Mouse (Mus musculus) adrenal gland, adult 2 months (tissue): Measurements from ENCODE around the gene E2f8. TPM values are rescaled to one million over a fixed set of nuclear protein-coding genes. Genes with fewer than 3 reads are reported as not detected.

Source experiments
- DNase-seq: peaks from one replicate; pipeline ENCODE4 v3.0.0; 2021
- long read RNA-seq: library from polyadenylated mRNA; stranded (forward); transcript quantifications from one replicate; pipeline ENCODE4 v2.0.0, GENCODE M21; 2021
- polyA plus RNA-seq: library from polyadenylated mRNA; depleted of rRNA; stranded (reverse); fragments of >200 nt; gene quantifications from 2 replicates; pipeline ENCODE4 v1.2.3, GENCODE M21; 2012; rRNA removed
- total RNA-seq, 2 experiments: library from RNA; stranded (reverse); gene quantifications; 2 replicates each; pipeline ENCODE4 v1.2.3; 2021

Gene E2f8
- 1 to 10 TPM in 1 of 2 experiments, under 1 TPM in 1; 0.55 to 1.2 TPM for total RNA-seq
- 0.51 and 0.66 TPM in 2 replicates for polyA plus RNA-seq
- long read RNA-seq, result 0 reads

DNA sequence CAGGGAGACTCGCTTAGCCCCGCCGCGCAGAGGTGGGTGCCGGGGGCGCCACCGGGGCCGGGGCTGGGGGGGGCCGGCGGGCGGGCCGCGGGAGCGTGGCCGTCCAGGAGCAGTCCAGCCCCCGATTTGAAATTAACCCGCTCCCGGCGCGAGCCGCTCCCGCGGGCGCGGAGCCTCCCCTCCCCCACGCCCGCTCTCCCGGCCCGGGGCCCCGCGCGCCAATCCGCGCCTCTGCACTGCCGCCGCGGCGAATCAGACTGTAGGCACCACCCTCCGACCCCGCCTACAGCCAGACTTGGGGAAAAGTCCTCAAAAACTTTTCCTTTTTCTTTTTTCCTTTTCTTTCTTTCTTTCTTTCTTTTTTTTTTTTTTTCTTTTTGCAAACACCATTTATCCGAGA, at the start of gene E2f8:
E2f8 (minus strand) TSS at position 111 of the 400 bp plus-strand sequence.
- DNase-seq, result peak; percentile 89

DNA sequence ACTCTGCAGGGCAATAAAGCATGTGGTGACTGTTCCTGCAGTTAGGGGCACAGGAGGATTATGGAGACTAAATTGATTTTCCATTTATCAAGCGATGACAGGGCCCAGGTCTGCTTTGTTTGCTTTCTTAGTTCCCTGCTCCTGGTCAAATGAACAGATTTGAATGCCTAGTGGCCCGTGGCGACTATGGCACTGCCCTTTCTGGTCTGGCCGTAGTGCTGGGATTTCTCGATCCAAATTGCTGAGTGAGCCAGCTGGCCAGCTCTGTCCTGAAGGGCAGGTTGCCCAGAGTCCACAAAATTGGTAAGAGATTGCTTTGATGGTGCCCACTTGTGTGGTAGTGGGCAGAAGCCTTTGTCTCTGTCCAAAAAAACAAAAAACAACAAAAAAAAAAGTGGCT, 49.0 kb upstream of the E2f8 start:
- DNase-seq, result peak; percentile 29

DNA sequence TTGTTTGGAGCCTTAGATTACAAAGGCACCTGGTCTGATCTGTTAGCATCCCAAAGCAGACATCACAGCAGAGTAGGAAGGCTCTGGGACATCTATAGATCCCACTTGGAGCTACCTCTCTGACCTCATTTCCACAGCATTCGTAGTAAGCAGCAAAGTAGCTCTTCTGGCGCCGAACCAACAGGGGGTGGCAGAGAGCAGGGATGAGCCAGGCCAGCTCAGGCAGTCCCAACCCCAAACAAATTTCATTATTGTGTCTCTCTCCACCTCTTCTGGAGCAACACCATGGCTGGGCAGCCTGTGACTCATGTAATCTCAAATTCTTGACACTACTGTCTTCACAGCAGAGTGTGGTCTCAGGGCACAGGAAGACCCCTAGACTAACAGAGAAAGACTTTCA, 47.0 kb upstream of the E2f8 start:
- DNase-seq, result peak; percentile 69

DNA sequence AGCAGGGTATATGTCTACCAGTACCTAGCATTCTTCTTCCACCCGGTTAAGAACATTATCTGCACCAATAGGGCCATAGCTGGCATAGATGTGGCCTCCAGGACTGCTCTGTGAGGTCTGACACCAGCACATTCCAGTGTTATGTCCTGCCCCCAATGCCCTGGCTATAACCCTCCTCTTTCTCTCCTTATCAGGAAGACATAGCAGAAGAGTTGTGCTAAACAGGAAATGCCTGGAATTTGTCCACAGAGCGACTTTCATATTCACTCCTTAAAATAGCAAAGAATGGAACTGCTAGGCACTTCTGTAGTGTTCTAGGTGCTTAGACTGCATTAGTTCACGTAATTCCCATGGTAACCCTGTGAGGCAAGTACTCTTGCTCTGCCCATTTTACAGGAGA, 43.8 kb upstream of the E2f8 start:
- no peak for DNase-seq

DNA sequence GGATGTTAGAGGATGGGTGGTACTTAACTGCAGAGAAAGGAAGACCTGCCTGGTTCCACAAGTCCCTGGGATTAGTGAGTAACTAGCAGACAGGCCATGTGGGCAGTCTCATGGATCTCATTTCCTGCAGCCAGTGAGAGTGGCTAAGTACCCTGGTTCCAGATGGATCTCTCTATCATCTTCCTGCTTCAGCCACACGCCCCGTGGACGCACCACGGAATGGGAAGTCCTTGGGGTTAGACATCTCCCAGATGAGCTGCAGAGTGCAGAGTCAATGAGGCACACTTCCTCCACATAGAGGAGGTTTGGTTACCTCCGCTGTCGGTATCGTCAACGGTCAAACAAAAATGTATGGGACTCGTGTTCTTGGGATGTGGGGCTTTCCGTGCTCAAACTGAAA, 42.2 kb upstream of the E2f8 start:
- DNase-seq, result no peak

DNA sequence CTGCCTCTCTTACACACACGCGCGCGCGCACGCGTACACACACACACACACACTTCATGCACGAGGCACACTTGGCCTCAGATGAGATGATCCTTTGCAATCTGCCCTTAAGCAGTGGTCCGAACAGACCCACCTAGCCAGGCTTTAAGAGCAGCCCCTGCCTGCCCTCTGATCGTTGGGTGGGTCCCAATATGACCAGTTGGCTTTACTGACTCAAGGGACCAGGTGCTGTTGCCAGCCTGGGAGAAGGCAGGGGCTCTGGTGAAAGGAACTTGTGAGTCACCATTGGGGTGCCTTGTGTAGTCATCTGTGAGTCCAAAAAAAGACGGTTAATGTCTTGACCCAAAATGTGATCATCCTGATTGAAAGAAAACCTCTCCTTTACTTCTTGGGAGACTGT, 37.0 kb upstream of the E2f8 start:
- no peak for DNase-seq

DNA sequence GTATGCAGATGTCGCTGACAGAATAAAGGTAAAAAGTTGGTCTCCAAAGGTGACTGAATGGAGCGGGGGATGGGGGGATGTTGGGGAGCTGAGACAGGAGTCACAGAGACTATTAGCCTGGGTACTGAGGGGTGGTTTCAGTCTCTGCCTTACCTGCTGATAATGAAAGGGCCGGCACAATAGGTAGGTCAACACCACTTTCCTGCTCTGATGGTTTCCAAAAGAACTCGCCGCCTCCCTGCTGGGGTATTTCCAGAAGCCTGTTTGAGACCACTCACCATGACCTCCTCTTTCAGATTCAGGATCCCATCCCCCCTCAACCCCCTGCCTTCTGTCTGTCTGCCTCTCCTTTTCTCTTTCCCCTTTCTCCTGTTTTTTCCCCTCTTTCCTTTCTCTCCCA, 36.6 kb upstream of the E2f8 start:
- no peak for DNase-seq

DNA sequence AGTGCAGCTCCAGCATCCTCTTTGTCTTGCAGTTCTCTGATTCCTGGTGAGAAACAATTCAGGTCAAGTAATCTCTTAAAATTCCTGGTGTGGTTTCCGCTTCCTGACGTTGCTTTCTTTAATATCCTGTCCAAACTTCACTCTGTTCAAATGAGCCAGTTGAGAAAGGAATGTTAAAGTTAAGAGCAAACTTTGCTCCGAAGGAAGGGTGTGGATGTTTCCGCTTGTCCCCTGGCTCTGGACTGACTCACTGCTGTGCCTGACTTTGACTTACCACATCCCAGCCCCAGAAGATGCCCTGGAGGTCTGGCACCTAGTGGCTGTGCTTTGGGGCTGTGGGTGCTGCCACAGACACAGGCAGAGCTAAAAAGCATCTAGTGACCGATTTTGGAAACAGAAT, 36.1 kb upstream of the E2f8 start:
- DNase-seq, result no peak

DNA sequence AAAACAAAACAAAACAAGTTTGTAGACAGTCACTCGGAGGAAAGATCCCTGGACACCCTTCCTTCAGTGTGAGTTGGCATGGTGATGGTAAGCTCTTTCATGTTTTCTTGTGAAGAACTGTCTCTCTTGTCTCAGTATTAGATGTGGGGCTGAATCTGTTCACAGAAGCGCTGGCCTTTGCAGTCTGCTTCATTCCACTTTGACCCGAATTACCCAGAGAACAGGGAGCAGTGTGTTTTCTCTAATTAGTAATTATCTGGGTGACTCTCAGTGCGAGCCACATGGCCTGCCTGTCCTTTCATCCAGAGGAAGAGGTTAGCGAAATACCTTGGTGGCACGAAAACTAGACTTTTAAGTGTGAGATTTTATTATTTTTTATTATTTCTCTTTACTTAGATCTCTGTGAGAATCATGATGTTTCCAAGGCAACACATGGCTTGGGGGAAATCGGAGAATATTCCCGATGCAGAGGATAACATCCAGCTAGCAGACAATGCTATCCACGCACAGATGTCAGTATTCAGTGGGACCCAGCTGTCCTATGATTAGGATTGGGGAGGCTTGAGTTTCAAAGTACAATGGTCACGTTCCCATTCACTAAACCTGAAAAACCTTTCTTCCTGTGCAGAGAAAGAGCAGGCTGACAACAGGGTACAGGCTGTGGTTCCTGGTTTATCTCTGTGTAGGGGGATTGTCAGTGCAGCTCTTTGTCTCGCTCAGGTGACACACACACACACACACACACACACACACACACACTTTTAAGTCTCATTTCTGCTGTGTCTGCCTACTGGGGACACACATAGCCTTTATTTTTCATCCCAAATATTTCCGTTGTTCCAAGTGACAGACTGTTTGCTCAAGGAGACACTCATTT, 33.5 kb upstream of the E2f8 start:
- DNase-seq, result no peak

DNA sequence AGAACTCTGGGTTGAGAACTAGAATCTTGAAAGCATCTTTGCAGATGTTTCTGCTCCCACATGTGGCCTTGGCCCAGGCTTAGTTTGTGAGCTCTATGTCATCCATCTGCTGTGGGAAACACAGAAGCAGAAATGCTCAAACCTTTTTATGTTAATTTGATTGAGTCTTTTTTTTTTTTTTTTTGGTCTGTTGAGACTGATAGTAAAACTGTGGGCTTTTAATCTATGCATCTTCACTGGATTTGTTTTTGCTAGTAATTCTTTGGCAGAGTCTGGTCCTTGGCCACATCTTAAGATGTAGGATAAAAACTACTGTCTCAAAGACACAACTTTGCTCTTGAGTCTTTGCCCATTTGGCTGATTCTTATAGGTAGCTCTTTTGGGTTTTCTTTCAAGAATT, 29.8 kb upstream of the E2f8 start:
- no peak for DNase-seq

DNA sequence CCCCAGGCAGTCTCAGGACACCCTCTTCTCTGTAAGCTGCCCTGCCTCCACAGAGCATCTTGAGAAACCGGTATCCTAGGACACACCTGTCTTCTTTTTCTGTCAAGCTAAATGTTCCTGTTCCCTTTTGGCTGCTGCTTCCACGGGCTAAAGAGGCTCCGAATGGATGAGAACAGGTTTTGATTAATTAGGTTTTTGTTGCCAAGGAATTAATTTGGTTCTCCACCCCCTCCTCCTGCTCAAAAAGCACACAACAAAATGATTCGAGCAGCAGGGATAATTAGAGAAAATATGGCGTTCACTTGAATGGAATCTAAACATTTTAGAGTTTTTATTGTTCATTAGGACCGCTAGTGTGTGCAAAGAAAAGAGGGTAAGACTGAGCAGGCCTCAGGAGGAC, 28.9 kb upstream of the E2f8 start:
- no peak for DNase-seq

DNA sequence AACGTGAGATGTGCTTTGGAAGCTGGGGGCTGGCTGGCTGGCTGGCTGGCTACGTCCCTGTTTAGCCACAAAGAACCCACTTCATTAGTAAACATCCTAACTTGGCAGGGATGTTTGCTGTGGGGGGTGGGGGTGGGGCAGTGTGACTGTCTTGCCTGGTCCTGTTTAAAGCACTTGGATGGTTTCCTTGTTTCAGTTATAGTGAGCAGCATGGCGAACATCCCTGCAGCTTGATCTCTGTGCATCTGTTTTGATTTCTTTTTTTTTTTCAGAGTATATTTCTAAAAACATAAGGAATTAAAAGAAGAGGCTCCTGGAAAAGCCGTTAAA, 27.9 kb upstream of the E2f8 start:
- no peak for DNase-seq

DNA sequence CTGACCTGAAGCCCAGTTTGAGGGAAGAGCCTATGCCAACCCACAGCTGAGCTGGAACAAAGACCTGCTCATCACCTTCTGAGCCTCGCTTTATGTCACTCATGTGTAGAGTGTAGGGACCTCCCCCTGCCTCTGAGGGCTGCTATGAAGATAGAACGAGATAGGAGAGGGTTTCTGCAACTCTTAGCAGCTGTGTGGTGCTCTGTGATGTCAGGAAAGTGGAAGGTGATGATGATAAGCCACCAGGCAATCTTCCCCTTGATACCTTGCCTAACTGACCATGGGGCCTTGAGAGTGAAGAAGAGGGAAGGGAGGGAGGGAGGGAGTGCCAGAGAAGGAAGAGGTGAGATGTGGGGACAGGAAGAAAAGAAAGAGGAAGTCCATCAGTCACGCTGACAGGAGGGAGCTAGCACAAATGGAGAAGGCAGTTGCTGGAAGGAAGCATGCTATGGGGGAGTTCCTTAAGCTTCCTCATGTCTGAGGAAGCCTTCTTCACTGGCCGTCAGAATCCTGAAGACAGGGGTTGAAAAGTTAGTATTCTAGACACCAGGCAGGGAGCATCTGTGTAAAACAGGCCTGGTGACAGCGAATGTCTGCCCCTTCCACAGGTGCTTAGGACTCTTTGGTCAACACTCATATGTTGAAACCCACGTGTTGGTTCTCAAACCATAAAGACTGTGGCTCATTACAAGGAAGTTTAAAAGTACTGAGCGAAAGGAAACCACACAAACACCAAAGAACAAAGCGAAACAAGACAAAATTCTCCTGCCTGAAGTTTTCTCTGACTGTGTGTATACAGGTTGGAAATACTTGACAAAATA, 27.3 kb upstream of the E2f8 start, which contains the start of gene Nav2:
Nav2 (plus strand) TSS at position 196 of the 821 bp plus-strand sequence.
- no peak for DNase-seq

DNA sequence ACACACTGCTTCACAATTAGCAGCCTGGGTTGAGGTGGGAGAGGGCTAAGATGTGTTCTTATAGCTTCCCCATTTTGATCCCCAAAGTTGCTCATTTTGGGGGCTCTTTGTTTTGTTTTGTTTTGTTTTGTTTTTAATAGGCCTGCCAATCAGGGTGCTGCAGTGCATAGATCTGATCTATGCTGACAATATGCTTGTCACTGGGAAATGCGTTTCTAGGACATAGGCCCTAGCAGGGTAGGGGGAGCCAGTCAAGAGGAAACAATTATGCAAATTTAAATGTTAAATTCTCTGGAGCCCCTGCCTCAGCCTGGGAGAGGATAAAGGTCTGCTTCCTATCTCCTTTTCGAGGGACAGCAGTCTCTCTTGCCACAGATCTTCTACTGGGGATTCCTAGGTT, 21.1 kb upstream of the E2f8 start:
- DNase-seq, result no peak

DNA sequence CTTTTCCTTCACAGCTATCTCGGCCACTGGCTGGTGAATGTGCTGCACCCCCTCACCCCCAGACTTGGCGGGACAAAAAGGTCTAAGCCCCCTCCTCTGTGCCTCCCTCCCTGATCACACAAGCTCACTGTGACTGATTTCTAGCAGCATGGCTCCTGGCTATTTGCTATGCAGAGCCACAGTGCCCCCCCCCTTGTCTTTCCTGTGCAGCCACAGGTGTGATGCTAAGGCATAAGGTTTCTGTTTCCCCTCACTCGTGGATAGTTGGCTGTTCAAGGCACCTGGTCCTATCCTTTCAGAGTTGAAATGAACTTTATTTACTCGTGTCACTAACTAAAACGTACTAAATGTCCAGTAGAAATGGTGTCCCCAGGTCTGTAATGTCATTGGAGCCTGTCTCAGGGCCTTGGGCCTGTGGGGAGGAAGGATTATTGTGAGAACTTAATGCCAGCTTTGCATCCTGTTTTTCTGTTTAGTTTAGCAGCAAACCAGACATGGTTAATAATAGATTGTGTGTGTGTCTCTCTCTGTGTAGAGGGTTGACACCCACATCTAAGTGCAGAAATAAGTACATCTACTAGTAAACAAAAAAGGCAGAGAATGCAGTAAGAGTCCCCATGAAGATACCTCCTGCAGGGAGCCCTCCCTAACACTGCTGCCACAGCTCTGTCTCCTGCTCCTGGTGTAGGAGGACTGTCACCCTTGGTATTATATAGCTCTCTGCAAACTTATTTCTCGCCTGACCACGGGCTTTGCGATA, 19.2 kb upstream of the E2f8 start:
- no peak for DNase-seq

DNA sequence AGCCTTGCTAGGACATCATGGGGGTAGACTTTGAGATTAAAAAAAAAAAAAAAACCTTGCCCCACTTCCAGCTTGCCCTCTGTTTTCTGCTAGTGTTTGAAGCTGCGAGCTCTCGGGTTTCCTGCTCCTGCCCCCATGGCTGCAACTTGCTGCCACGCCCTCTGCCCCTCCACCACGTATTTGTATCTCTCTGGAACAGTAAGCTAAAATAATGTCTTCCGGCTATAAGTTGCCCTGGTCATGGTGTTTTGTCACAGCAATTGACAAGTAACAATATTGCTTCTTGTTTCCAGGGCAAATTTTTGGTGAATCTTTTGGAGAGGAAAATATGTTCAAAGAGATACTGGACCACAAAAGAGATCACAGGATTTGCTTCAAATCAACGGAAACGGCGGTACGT, 17.0 kb upstream of the E2f8 start:
- no peak for DNase-seq

DNA sequence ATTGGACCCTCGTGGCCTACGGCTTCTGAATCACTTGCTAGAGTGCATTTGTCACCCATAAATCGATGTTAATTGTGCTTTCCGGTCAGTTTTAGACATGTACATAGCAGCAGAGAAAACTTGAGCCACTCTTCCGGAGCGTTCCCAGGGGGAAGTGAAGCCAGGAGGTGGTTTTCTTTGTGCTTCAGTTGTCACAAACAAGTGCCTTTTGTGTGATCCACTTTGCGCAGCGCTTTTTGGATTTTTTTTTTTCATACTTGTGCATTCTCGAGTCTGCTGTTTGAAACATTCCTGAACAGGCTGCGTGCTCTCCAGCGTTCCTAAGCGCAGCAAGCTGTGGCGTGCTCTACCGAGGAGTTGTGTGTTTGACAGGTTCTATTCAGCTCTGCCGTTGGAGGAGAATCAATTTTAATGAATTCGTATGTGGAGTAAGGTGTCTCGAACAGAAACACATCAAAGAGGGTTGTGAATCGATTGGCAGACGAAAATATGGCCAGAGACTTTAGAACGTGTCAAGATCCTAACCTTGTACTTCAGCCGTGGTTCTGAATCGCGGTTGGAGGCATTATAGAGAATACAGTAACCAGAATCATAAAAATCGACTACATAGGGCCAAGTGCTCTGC, 16.3 kb upstream of the E2f8 start:
- no peak for DNase-seq

DNA sequence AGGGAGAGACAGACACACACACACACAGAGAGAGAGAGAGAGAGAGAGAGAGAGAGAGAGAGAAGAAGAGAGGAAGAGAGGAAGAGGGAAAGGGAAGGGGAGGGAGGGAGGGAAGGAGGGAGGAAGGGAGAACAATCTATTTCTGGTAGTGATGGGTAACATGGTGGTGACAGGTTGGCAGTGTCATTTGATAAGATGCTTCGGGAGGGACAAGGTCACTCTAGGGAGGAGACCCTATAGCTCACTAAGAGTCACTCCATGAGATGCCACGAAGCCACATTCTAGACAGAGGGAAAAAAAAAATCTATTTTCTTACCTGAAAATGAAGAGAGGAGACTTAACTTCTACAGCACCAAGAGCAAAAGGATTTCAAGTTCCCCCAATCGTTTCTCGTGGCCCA, 14.7 kb upstream of the E2f8 start:
- no peak for DNase-seq

DNA sequence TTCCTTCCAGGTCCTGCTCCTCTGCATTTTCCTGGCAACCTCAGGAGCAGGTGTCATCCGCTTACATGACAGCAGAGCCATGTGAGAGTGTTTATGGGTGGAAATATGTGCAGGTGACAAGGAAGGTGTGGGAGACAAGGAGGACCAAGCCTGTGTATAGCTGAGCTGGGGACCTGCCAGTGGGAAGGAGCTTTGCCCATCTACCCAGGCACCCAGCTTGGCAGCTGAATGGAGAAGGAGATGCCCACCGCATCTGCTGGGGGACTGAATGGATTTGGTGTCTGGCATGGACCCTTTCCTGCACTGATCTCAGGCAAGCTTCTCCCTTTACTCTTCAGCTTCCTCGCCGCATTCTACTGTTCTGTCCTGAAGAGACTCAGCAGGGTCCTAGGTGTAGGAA, 14.1 kb upstream of the E2f8 start:
- DNase-seq, result no peak

DNA sequence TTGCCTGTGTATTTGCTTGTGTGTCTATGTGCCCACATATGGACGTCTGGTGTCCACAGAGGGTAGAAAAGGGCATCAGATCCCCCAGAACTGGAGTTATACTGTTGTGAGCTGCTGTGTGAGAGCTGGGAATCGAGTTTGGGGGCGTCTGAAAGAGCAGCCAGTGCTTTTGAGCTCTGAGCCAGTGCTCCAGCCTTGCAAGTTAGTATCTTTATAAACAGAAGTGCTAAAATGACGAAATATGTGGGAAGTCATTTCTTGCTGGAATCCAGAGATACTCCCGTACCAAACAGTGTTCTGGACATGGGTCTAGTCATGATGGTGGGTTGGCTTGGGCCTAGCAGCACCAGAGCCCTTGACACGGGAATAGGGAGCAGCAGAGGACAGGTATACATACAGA, 13.4 kb upstream of the E2f8 start:
- DNase-seq, result no peak

DNA sequence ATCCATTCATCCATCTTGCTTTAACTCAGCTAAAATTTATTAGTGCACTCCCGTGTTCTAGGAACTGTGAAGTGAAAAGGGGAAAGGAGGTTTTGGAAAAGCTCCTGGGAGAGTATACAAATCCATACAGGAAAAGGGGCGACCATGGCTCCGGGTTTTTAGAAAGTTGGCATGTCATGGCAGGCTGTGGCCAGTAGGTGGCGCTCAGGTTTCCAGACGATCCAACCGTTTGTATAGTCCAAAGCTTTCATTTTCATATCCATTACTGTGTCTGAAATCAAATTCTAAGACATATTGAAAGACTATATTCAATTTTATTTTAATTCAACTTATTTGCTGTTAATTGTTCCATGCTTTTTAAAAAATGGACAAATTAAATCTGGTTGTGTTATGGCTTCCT, 12.8 kb upstream of the E2f8 start:
- DNase-seq, result peak; percentile 48

DNA sequence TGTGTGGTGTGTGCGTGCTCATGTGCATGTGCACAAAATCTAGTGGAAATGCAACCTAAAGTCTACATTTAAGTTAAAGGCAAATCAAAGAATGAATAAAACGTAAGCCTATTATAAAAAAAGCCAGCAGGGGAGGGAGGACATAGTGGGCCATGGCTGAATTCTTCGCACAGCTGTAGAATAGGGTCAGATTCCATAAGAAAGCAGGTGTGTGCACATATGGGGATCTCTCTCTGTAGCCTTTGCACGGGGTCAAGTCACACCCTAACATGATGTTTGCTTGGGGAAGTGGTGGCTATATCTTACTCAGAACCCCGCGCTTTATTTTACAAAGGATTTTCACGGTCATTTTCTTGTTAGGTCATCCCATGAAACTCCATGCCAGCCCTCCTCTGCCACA, 11.7 kb upstream of the E2f8 start:
- DNase-seq, result no peak
